Mouse (Mus musculus): ENCODE results near the gene Rom1. TPM values are rescaled to one million over a fixed set of nuclear protein-coding genes. Genes with fewer than 3 reads are reported as not detected.

The Rom1 gene
- polyA plus RNA-seq, 1 experiment from 2014 or later = 5.7 TPM

DNA sequence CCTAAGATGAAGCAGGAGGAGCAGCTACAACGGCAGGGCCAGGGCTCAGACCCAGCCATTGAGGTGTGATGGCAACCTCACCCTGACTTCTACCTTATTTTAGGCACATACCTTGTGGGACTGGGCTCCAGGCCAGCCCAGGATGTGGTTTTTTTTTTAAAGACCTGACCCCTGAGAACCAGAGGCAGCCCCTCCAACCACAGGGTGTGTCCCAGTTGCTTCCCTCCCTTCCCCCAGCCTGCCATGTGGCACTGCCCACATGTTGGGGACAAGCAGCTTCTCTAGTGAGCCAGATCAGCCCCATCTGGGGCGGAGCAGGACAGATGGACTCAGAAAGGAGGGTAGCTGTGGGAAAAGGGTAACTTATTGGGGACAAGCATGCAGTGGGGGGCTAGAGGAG, 2.4 kb downstream of the Rom1 start:
- peaks cover 7% of the 10 kb centered on the region for H3K4me1 ChIP-seq (ENCODE audit: insufficient read depth, low read depth, low read length)
- no peak overlapping the region for H3K9ac ChIP-seq (replicated peaks; ENCODE audit: low read depth)
- no peaks in the 10 kb centered on the region for H3K9me3 ChIP-seq (ENCODE audit: low read length)
- H3K4me2 ChIP-seq (replicated peaks; ENCODE audit: low read depth, low read length) = no peak overlapping the region
- DNase-seq (ENCODE audit: low spot score) = no peak
- no peaks in the 10 kb centered on the region for H3K27me3 ChIP-seq (replicated peaks; ENCODE audit: insufficient read depth, low read length)
- 91% methylated on average over 2 of the region's 2 CpGs for whole genome bisulfite sequencing
- ATAC-seq = no peak
- TF ChIP-seq EP300 (IDR thresholded peaks at IDR 0.05) (no peak), CTCF (IDR thresholded peaks at IDR 0.05) (no peak)
- H3K36me3 ChIP-seq (ENCODE audit: insufficient read depth, low read length) = peaks cover 4% of the 10 kb centered on the region; the same call in 1 of the 2 replicates
- H3K4me3 ChIP-seq (ENCODE audit: low read depth, low read length) = no peak overlapping the region
- H3K27ac ChIP-seq (ENCODE audit: low read length) = no peak overlapping the region

DNA sequence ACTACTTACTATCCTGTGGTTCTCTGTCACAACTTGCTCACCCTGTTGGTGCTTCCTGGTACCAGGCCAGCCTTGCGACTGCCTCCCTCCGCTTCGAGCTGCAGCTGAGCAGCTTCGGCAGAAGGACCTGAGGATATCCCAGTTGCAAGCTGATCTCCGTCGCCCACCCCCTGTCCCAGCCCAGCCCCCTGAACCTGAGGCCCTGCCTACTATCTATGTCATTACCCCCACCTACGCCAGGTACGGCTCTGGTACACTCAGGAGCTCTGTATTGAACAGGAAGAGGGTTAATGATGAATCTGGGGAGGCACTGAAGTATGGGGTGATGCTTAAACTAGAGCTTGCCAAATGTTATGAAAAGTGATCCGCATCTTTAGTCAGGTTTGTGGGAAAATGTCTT, 7.4 kb downstream of the Rom1 start:
- WGBS = 71% methylated on average over 9 of the region's 9 CpGs
- Histone ChIP-seq H3K27ac (ENCODE audit: low read length) (no peak overlapping the region), H3K27me3 (replicated peaks; ENCODE audit: insufficient read depth, low read length) (no peaks in the 10 kb centered on the region), H3K9me3 (ENCODE audit: low read length) (no peaks in the 10 kb centered on the region), H3K9ac (replicated peaks; ENCODE audit: low read depth) (no peak overlapping the region), H3K4me1 (ENCODE audit: insufficient read depth, low read depth, low read length) (peaks cover 7% of the 10 kb centered on the region; the same call in 1 of the 2 replicates), H3K4me3 (ENCODE audit: low read depth, low read length) (no peak overlapping the region), H3K4me2 (replicated peaks; ENCODE audit: low read depth, low read length) (no peak overlapping the region; the same call in 1 of the 2 replicates), H3K36me3 (ENCODE audit: insufficient read depth, low read length) (peaks cover 4% of the 10 kb centered on the region; the same call in 1 of the 2 replicates)
- DNase-seq (ENCODE audit: low spot score) (no peak), ATAC-seq (no peak)
- TF ChIP-seq CTCF (IDR thresholded peaks at IDR 0.05) = no peak
- no peak for TF ChIP-seq EP300 (IDR thresholded peaks at IDR 0.05)

DNA sequence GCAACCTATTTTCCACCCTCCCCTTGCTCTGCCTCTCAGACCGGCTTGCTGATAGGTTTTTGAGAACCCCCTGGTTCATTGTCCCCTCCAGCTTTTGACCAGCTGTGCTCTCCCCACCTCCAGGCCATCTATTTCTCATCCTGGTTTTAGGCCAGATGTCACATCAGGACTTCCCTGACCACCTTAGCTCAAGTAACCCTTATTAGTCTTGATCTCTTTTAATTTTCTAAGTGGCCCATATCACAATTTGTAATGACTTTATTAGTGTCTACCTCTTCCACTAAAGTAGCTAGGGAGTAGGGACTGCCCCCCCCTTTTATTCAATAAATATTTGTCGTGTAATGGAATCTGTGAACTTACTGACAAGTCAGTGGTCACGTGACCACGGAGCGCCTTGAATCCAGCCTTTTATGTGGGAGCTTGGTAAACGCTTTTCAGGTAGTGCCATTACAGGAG, 8.3 kb downstream of the Rom1 start:
- H3K9ac ChIP-seq (replicated peaks; ENCODE audit: low read depth) = peak overlapping the region; percentile 77
- H3K36me3 ChIP-seq (ENCODE audit: insufficient read depth, low read length) = peaks cover 8% of the 10 kb centered on the region
- no peaks in the 10 kb centered on the region for H3K9me3 ChIP-seq (ENCODE audit: low read length)
- peak overlapping the region; percentile 91 for H3K27ac ChIP-seq (ENCODE audit: low read length)
- H3K4me3 ChIP-seq (ENCODE audit: low read depth, low read length) = peak overlapping the region; percentile 74
- no peak for TF ChIP-seq EP300 (IDR thresholded peaks at IDR 0.05)
- TF ChIP-seq CTCF (IDR thresholded peaks at IDR 0.05) = no peak
- under 1% methylated on average over 6 of the region's 6 CpGs for WGBS
- H3K27me3 ChIP-seq (replicated peaks; ENCODE audit: insufficient read depth, low read length) = no peaks in the 10 kb centered on the region
- DNase-seq (ENCODE audit: low spot score) (peak; percentile 86), ATAC-seq (no peak)
- peak overlapping the region; percentile 66 for H3K4me2 ChIP-seq (replicated peaks; ENCODE audit: low read depth, low read length)
- H3K4me1 ChIP-seq (ENCODE audit: insufficient read depth, low read depth, low read length) = peaks cover 7% of the 10 kb centered on the region; the same call in 1 of the 2 replicates

DNA sequence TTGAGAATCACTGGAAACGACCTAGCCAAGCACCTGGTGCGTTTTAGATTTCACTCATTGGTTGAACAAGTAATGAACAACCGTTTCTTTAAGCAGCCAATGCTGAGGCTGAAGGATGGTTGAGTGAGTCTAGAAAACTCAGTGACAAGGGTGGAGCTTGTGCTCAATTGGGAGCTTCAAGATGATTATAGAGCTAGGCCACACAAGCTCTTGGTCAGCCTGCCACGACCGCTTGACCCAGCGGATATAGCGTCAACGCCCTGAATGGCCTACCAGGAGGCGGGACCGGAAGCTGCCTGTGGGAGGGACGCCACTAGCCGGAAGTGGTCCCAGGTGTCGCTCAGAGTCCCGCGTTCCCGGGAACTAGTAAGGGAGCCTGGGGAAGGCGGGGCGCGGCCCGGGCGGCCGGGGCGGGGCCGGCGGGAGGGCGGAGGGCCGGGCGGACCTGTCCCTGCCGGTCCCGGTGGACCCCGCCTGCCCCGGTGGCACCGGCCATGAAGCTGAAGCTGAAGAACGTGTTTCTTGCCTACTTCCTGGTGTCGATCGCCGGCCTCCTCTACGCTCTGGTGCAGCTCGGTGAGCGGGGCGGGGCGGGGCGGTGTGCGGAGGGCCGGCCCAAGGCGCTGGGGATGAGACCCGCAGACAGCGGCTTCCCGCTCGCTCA, 9.0 kb downstream of the Rom1 start, which contains the start of gene B3gat3:
Gene B3gat3 (plus strand): TSS at position 302 of the 664 bp plus-strand sequence.
- TF ChIP-seq CTCF (IDR thresholded peaks at IDR 0.05) = no peak
- no peak for TF ChIP-seq EP300 (IDR thresholded peaks at IDR 0.05)
- 4% methylated on average over 40 of the region's 50 CpGs for WGBS

DNA sequence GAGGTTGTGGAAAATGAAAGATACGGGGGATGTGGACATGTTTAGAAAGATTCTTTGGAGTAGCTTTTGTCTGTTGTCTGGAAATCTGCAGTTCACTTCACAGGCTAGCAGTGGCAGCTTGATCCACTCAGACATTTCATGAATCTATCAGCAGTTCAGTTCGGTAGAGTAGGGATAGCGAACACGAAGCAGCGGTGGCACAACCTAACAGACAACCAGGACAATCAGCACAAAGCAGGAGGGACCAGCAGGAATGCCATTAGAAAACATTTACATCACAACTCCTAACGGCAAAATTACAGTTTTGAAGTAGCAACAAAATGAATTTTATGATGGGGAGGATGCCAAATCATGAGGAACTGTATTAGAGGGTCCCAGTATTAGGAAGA, 9.5 kb downstream of the Rom1 start:
- peak overlapping the region; percentile 66; the same call in 1 of the 2 replicates for H3K4me2 ChIP-seq (replicated peaks; ENCODE audit: low read depth, low read length)
- peaks cover 19% of the 10 kb centered on the region for H3K36me3 ChIP-seq (ENCODE audit: insufficient read depth, low read length)
- no peaks in the 10 kb centered on the region for H3K27me3 ChIP-seq (replicated peaks; ENCODE audit: insufficient read depth, low read length)
- H3K4me1 ChIP-seq (ENCODE audit: insufficient read depth, low read depth, low read length) = peaks cover 7% of the 10 kb centered on the region; the same call in 1 of the 2 replicates
- TF ChIP-seq CTCF (IDR thresholded peaks at IDR 0.05) (no peak), EP300 (IDR thresholded peaks at IDR 0.05) (no peak)
- H3K27ac ChIP-seq (ENCODE audit: low read length) = peak overlapping the region; percentile 91
- ATAC-seq = no peak
- H3K4me3 ChIP-seq (ENCODE audit: low read depth, low read length) = no peak overlapping the region
- H3K9ac ChIP-seq (replicated peaks; ENCODE audit: low read depth) = no peak overlapping the region
- no peaks in the 10 kb centered on the region for H3K9me3 ChIP-seq (ENCODE audit: low read length)
- no peak for DNase-seq (ENCODE audit: low spot score)
- WGBS = 76% methylated on average over 6 of the region's 6 CpGs

More for the DNA sequence above, 9.0 kb downstream of the Rom1 start, which contains the start of gene B3gat3:
- peak within 1 kb of the TSS; percentile 74 for H3K4me3 ChIP-seq (ENCODE audit: low read depth, low read length)
- H3K27me3 ChIP-seq (replicated peaks; ENCODE audit: insufficient read depth, low read length) = no peaks in the 10 kb centered on the region
- DNase-seq (ENCODE audit: low spot score) (peak; percentile 97), ATAC-seq (peak; percentile 99)
- peak within 1 kb of the TSS; percentile 77 for H3K9ac ChIP-seq (replicated peaks; ENCODE audit: low read depth)
- no peaks in the 10 kb centered on the region for H3K9me3 ChIP-seq (ENCODE audit: low read length)
- H3K4me2 ChIP-seq (replicated peaks; ENCODE audit: low read depth, low read length) = peak within 1 kb of the TSS; percentile 66
- peaks cover 14% of the 10 kb centered on the region; the same call in 1 of the 2 replicates for H3K36me3 ChIP-seq (ENCODE audit: insufficient read depth, low read length)
- H3K27ac ChIP-seq (ENCODE audit: low read length) = peak within 1 kb of the TSS; percentile 91
- peaks cover 7% of the 10 kb centered on the region; the same call in 1 of the 2 replicates for H3K4me1 ChIP-seq (ENCODE audit: insufficient read depth, low read depth, low read length)

DNA sequence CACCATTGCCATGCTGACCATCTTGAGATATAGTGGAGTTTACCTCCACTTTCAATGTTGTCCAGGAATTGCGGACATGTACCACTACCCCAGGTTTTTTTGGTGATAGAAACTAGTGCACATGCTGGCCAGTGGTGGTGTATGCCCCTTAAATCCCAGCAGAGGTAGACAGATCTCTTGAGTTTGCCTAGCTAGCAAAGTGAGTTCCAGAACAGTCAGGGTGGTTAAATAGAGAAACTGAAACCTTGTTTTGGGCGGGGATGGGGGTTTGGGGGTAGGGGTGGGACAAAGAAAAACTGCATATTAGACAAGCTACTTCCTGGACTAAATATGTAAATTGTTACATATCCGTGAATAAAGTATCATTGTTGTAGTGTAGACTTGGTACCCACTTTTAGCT, 10.2 kb downstream of the Rom1 start:
- no peak overlapping the region for H3K27ac ChIP-seq (ENCODE audit: low read length)
- no peak for DNase-seq (ENCODE audit: low spot score)
- no peak overlapping the region for H3K4me2 ChIP-seq (replicated peaks; ENCODE audit: low read depth, low read length)
- peaks cover 25% of the 10 kb centered on the region for H3K36me3 ChIP-seq (ENCODE audit: insufficient read depth, low read length)
- H3K4me3 ChIP-seq (ENCODE audit: low read depth, low read length) = no peak overlapping the region
- peaks cover 7% of the 10 kb centered on the region; the same call in 1 of the 2 replicates for H3K4me1 ChIP-seq (ENCODE audit: insufficient read depth, low read depth, low read length)
- no peaks in the 10 kb centered on the region for H3K27me3 ChIP-seq (replicated peaks; ENCODE audit: insufficient read depth, low read length)
- no peaks in the 10 kb centered on the region for H3K9me3 ChIP-seq (ENCODE audit: low read length)
- TF ChIP-seq CTCF (IDR thresholded peaks at IDR 0.05) (no peak), EP300 (IDR thresholded peaks at IDR 0.05) (no peak)
- ATAC-seq = no peak
- H3K9ac ChIP-seq (replicated peaks; ENCODE audit: low read depth) = no peak overlapping the region
- 91% methylated on average over 3 of the region's 3 CpGs for WGBS
